Mouse (Mus musculus): ENCODE results near the gene Gmds.

Gene Gmds

DNA sequence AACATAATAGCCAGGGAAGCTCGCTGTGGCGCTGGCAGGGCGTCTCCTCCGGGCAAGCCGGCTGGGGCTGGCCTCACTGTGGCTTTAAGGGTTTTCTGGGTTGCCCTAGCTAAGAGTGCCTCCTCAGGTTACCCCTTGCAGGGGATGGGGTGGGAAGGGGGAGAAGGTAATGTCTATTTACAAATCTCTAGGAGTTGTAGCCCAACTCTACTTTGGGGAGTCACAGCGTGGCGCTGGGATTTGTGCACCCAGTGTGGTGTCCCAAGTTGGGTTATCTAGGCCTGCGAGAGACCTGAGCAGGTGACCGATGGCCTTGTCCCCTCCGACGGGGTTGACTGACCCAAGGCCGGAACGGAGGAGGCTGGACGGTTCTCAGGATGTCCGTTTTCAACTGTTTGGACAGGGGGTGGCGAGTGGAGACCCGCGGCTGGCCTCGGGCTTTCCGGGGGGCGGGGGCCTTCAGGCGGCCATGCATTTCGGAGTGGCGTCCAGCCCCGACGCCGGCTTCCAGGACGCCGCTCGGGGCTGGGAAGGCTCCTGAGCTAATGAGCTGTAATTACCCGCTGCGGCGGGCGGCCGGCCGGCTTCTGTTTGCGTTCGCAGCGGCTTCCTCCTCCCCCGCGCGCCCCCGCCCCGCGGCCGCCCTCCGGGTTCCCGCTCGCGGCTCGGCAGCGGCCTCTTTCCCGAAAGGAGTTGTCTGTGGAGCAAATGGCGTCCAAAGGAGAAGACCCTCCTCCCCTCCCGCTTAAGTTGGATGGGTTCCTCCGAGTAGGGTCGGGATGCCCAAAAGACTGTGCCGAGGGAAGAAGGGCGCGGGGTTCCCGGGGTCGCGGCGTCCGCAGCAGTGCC lies 527.6 kb downstream of the Gmds start:
- DNase-seq (ENCODE audit: low spot score in 2 of 2) = peak in 1 of 2 experiments; percentile 64

DNA sequence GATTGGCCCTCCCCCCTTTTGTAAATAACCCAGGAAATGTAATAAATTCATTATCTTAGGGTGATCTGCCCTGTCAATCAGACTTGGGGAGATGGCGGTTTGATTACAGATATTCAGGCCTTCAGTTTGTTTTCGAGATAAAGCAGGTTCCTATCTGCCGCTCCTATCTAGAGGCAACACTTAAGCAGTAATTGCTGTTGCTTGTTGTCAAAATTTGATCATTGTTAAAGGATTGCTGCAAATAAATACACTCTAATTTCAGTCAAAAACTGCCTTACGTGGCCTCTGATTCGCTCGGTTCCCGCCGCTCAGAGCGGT lies 528.2 kb downstream of the Gmds start:
- no peak for DNase-seq (ENCODE audit: low spot score in 2 of 2)

DNA sequence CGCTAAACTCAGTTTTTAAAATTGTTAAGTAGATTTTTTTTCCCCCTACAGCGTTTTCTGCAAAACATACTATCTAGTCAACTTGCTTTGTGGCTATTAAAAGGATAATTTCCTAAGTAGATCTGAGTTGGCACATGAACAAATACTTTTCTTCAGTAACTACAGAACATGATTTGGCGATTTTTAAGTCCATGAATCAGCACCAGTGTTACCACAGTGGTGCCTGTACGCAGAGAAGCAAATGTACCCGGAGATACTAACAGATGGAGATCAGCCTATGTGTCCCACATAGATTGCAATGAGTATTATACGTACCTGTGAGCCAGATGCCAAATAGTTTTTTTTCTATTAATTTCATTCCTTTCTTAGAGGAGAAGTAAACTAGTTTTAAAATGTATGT lies 528.8 kb downstream of the Gmds start:
- DNase-seq (ENCODE audit: low spot score in 2 of 2) = no peak

GRCm38 (mm10) chr13:31808804-31809420 lies 529.6 kb downstream of the Gmds start:
- DNase-seq (ENCODE audit: low spot score in 2 of 2) = no peak

DNA sequence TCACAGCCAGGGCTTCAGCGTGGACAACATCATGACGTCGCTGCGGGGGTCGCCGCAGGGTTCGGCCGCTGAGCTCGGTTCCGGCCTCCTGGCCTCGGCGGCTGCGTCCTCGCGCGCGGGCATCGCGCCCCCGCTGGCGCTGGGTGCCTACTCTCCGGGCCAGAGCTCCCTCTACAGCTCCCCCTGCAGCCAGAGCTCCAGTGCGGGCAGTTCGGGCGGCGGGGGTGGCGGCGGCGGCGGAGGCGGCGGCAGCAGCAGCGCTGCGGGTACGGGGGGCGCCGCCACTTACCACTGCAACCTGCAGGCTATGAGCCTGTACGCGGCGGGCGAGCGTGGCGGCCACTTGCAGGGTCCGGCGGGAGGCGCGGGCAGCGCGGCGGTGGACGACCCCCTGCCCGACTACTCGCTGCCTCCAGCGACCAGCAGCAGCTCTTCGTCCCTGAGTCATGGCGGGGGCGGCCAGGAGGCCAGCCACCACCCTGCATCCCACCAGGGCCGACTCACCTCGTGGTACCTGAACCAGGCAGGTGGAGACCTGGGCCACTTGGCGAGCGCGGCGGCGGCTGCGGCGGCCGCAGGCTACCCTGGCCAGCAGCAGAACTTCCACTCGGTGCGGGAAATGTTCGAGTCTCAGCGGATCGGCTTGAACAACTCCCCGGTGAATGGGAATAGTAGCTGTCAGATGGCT lies 530.3 kb downstream of the Gmds start:
- DNase-seq (ENCODE audit: low spot score in 2 of 2) = peak; percentile 37 to 54

GRCm38 (mm10) chr13:31807736-31808115 lies 530.8 kb downstream of the Gmds start:
- peak in 1 of 2 experiments; percentile 41 for DNase-seq (ENCODE audit: low spot score in 2 of 2)

DNA sequence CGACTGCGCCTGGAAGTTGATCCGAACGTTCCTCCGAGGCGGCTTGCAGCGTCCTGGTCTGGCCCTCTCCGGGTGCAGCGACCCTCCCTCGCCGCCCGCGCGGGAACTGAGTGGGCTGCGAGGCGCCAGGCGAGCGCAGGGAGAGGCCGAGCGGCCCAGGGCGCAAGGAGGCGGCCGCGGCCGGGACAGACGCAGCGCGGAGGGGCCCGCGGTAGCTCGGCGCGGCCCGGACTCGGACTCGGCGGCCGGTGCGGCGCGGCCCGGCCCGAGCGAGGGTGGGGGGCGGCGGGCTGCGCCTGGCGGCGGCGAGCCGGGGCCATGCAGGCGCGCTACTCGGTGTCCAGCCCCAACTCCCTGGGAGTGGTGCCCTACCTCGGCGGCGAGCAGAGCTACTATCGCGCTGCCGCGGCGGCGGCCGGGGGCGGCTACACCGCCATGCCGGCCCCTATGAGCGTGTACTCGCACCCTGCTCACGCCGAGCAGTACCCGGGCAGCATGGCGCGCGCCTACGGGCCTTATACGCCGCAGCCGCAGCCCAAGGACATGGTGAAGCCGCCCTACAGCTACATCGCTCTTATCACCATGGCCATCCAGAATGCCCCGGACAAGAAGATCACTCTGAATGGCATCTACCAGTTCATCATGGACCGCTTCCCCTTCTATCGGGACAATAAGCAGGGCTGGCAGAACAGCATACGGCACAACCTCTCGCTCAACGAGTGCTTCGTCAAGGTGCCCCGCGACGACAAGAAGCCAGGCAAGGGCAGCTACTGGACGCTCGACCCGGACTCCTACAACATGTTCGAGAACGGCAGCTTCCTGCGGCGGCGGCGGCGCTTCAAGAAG lies 531.4 kb downstream of the Gmds start:
- peak in 1 of 2 experiments; percentile 55 for DNase-seq (ENCODE audit: low spot score in 2 of 2)

GRCm38 (mm10) chr13:31806428-31806832 lies 532.1 kb downstream of the Gmds start, which contains the start of gene Foxc1:
Gene Foxc1, plus strand, starts transcription at chr13:31806633.
- peak; percentile 82 to 93 for DNase-seq (ENCODE audit: low spot score in 2 of 2)

DNA sequence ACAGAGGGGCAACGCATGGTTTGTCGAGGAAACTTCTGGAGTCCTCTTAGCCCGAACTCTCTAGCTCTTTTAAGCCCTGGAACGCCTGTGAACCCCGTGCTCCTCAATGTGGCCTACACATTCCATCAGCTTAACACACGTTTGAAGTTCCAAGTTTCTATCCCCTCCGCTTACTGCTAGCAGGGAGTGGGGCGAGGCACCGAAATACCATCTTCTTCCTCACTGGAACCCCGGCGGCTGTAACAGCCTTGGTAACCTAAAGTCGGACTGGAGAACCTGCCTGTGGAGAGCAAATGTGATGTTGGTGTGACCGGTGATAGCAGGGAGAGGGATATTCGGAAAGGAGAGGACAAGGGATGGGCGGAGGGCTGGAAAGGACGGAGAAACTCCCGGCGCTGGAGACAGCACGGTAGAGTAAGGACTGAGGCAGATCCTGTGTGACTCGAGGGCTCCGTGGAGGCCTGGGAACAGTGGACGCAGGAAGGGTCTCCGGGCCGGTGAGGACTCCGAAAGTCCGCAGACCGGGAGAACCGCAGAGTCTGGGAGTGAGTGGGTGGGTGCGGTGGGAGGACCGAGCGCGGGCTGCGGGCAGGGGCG lies 532.6 kb downstream of the Gmds start:
- DNase-seq (ENCODE audit: low spot score in 2 of 2) = peak in 1 of 2 experiments; percentile 63

GRCm38 (mm10) chr13:31804571-31804970 lies 534.0 kb downstream of the Gmds start:
- DNase-seq (ENCODE audit: low spot score in 2 of 2) = no peak

DNA sequence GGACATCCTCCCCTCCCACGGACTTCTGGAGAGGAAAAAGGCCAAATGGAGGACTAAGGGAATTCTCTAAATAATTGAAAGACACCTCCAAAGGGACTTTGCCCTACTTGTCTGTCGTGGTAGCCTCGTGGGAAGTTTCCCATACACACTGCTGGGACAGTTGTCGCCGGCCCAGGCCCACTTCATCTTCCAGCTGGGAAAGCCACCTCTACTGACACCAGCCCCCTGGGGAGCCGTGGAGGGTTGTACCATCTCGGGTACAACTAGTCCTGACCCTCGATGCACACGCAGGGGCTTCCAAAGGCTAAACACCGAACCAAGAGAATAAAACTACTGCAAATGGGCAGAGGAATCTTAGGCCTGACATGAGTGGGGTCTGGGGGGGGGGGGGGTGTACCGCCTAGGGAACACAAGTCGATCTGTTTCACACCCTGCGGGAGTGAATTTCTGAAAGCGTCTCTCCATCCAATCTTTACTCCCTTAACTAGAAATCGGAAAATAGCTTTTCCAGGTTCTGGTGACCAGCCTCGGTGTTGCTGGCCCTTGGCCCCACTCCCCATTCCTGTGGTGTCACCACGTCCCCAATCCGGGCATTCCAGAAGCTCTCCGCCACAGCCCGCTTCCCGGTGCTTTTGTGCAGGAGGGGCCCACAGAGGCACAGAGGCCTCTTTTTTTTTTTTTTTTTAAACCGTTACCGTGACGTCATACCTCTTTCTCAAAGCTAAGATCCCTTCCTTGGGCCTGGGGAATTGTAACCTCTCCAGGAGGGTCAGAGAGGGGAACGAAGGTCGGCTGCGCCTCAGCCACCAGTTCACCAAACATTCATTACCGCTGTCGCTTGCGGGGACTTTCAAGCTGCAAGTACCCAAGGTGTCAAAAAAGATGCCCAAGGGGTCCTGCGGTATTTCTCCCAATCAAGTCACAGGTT lies 535.1 kb downstream of the Gmds start:
- DNase-seq (ENCODE audit: low spot score in 2 of 2) = no peak

DNA sequence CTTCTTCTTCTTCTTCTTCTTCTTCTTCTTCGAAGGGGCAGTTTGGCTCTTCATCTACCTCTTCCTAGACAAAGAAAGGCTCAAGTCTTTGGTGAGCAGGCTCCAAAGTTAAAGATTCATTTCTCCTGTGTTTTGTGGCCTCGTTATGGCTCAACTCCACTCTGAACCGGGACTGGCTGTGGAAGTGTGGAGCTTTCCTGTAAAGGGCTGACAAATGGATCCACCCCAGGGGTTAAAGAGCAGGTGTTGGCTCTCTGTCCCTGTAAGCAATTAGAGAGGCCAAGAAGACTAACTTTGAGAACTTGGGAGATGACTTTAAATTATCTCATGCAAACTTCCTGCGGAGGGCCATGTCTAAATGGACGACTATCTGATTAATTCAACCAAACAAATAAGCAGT lies 536.1 kb downstream of the Gmds start:
- no peak for DNase-seq (ENCODE audit: low spot score in 2 of 2)

DNA sequence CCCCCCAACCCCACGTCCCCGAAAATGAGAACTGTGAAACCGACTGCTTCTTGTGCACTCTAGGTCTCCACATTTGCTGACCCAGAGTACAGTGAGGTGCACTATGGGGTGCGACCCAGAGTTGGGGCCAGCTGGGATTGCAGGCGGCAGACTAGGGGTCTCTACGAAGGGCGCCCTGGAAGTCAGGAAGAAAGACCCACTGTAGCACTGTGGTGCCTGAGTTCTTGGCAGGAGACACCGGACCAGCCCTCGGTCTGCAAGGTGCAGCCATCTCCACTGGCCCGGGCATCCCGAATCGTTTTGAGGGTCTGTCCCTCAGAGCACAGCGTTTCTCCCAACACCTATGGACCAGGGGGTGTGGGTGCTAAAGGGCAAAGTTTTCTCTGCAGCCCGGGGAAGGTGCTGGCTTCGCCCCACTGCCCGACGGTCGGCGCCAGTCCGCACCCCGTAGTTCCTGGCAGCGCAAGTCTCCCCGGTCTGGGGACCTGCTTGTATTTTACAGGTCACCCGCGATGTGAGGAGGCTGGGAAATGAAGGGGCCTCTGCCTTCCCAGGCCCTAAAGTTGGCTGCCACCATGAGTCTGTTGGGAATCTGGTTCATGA lies 536.7 kb downstream of the Gmds start:
- DNase-seq (ENCODE audit: low spot score in 2 of 2) = no peak

DNA sequence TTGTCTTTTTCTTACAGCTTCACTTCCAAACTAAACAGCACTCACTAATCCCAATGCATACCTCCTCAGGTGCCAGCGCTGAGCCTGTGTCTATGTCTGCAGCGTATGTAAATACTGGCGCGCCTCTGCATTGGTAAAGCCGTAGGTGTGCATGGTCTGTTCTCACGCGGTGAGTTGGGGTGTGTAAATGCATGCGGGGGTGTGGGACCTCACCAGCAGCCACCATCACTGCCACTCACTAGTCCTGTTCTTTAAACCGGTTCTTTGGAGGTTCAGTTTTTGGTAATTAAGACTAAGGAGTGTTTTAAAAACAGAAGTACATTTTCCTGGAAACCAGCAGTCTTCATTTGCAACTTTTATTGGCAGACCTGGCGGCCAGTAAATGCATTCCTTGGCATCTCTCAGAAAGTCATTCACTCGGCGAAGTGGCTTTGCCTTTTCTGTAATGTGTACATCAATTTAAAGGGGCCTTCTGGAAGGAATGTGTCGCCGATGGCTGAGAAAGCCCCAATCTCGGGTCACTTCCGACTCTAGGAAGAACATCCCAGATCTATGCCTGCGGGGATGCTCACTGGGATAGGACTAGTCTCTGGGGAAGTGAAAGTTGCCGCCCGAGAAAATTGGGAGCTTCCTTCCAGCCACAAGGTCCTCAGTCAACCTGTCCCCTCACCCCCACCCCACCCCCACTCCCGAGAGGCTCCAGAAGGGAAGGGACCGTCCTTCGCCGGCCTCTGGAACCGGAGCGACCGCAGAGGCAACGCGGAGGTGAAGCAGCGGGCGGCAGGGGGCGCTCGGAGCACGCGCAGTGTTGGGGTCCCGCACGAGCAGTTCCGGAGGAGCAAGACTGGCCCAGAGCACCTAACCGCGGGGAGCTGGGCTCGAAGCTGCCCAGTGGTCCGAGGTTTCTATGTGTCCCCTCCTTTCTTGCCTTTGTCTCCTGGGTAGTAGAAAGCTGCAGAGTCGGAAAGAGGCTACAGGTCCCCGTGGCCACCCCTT lies 537.7 kb downstream of the Gmds start:
- DNase-seq (ENCODE audit: low spot score in 2 of 2) = peak; percentile 80 to 93

DNA sequence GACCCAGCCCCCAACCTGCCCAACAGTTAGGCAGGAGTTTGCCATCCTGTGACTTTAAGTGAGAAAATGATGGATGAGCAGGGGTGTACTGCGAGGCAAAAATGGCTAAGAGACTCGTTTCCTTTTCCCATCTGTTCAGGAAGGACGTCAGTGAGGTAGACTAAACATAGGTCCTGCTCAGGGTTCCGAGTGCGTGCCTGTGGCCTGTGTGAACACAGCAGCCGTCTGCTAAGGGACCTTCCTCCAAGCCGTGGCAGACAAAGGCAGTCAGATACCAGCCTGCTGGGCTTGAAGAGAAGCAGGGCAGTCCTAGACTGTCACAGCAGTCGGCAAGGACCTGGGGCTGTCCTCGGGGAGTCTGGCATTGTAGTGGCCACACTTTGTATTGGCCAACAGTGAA lies 540.5 kb downstream of the Gmds start:
- no peak for DNase-seq (ENCODE audit: low spot score in 2 of 2)

- no peak for DNase-seq (ENCODE audit: low spot score in 2 of 2)
Observed at GRCm38 (mm10) chr13:31797346-31797745, 541.2 kb downstream of the Gmds start.

DNA sequence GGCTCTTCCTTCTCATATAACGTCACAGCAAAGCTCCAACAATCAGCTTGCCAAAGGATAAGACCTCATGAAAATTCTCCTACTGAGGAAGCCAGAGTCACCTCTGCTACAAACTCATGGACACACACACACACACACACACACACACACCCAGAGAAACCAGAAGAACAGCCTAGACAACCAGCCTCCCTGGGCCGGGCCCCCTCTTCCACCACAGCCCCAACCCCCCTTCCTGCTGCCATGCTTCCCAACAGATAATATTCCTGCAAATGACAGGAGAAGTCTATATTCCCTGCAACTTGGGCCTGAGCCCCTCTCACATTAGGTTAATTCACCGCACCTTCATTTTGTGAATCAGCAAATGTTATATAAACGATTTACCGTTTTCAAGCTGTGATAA lies 545.4 kb downstream of the Gmds start:
- DNase-seq (ENCODE audit: low spot score in 2 of 2) = no peak

DNA sequence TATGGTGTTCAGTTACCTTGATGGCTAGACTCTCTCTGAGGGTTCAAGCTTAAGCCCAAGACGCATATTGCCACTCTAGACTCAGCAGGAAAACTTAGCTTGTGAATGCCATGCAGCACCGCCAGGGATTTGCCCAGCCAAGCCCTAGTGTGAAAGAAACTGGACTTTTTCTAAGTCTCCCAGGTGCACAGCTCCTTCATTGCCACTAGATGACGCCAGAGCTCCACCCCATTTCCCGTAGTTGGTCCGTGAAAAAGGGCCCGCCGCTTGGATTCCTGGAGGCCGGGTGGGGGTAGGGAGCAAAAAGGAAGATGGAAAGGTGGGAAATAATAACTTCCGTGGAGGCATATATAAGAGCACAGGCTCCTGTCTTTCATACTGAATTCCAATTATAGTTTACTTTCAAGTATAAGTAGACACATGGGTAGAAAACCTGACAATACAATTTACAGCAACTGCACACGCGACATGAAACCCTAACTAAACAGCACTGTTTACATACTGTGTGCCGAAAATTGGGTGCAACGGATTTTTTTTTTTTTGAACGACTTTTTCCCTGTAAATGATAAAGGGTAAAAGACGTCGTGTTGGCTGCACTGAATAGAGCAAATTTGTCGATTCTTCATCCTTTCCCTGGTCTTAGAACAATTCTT lies 545.9 kb downstream of the Gmds start:
- DNase-seq (ENCODE audit: low spot score in 2 of 2) = peak; percentile 42 to 52
